Mouse (Mus musculus) midbrain, embryonic 14.5 days (tissue): ENCODE results near the gene Aqp11. TPM values are rescaled to one million over a fixed set of nuclear protein-coding genes. Genes with fewer than 3 reads are reported as not detected.

Source experiments
- ATAC-seq: fragments of 200-750 bp; cut with Nextera tagmentation; 2 replicates; pipeline ENCODE4 v1.8.0; 2017; ENCODE audit warnings: moderate number of reproducible peaks, moderate library complexity; ENCODE audit not compliant: low FRiP score, low TSS enrichment
- DNase-seq: peaks from one replicate; pipeline ENCODE4 v3.0.0-alpha.2; 2015
- H3K27ac ChIP-seq: fragments of 300-500 bp; sonication (generic); replicated peaks from 2 replicates; pipeline ENCODE4 v1.5.1; 2014; ENCODE audit warnings: mild to moderate bottlenecking, low read depth, low read length, moderate library complexity
- H3K27me3 ChIP-seq: fragments of 300-500 bp; sonication (generic); 2 replicates; pipeline ENCODE4 v1.6.1; 2014; ENCODE audit warnings: low read length, control low read depth, mixed read lengths; ENCODE audit not compliant: control insufficient read depth, insufficient read depth
- H3K36me3 ChIP-seq: fragments of 300-500 bp; sonication (generic); 2 replicates; pipeline ENCODE4 v1.6.1; 2014; ENCODE audit warnings: low read length, control low read depth; ENCODE audit not compliant: control insufficient read depth, insufficient read depth
- H3K4me1 ChIP-seq: fragments of 300-500 bp; sonication (generic); 2 replicates; pipeline ENCODE4 v1.6.1; 2014; ENCODE audit warnings: mild to moderate bottlenecking, antibody characterized with exemption, low read length, control low read depth; ENCODE audit not compliant: control insufficient read depth, insufficient read depth
- H3K4me2 ChIP-seq: fragments of 300-500 bp; sonication (generic); 2 replicates; pipeline ENCODE4 v1.6.1; 2014; ENCODE audit warnings: mild to moderate bottlenecking, low read length, moderate library complexity
- H3K4me3 ChIP-seq: fragments of 300-500 bp; sonication (generic); replicated peaks from 2 replicates; pipeline ENCODE4 v1.5.1; 2014; ENCODE audit warnings: low read depth, low read length
- H3K9ac ChIP-seq: fragments of 300-500 bp; sonication (generic); replicated peaks from 2 replicates; pipeline ENCODE4 v1.6.1; 2014; ENCODE audit warnings: mild to moderate bottlenecking, low read length, moderate library complexity
- H3K9me3 ChIP-seq: fragments of 300-500 bp; sonication (generic); 2 replicates; pipeline ENCODE4 v1.6.1; 2016; ENCODE audit warnings: low read length, control low read depth, mixed read lengths; ENCODE audit not compliant: control insufficient read depth
- WGBS: fragments of 180-500 bp; shearing (Covaris S2); extraction: QIAGEN DNeasy Blood & Tissue Kit; methylation state at CpG from one replicate; pipeline ENCODE4 v1.1.7; 2014; 5-methylcytosine and 5-hydroxymethylcytosine counted together
- polyA plus RNA-seq: library from polyadenylated mRNA; unstranded; fragments of >200 nt; fragmentation: Nextera tagmentation; extraction: Ambion mirVana; gene quantifications from 2 replicates; pipeline ENCODE4 v1.2.1, GENCODE M21; 2014

Gene Aqp11
- polyA plus RNA-seq, 1 experiment from 2014 or later: 18.5 TPM

DNA sequence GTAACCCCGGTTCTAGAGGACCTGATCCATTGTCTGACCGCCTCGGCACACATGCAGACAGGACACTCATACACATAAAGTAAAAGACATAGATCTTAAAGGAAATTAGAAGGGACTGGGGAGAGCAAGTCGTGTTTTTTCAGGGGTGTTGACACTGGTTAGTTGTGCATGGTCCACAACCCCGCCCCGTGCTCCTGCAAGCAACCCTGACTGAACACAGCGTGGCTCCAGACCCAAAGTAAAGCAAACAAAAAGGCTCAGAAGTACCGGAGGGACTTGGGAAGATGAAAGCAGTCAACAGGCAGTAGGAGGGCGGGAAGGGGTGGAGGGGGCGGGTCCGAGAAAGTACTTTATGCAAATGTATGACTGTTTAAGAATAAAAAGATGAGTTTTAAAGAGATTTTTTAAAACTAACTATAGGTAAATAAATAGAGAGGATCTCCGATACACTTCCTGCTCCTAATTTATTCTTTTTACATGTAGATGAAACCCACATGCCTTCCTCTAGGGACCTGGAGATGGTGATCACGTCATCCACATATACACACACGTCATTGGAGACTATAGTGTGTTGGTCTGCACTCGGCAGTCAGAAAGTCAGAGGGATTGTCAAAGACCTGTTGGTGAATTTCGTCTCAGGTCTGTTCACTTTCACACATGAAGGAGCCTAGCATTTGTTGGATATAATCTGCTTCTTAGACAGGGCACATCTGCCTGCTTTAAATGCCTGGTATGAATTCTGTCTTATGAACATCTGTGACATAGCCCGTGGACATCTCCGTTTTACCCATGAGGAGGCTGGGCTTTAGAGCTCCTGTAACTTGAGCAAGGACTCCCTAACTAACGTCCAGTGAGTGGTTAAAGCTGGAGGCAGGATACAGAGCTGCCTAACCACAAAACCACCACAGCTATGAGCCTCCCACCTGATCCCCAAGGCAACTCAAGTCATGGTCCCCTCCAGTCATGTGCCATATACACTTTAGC lies 11.4 kb upstream of the Aqp11 start:
- Histone ChIP-seq H3K4me3 (no peak overlapping the region), H3K4me1 (no peaks in the 10 kb centered on the region), H3K9ac (no peak overlapping the region), H3K4me2 (peak overlapping the region; percentile 28), H3K36me3 (no peaks in the 10 kb centered on the region), H3K27ac (no peak overlapping the region), H3K9me3 (no peaks in the 10 kb centered on the region), H3K27me3 (no peaks in the 10 kb centered on the region)
- DNase-seq: no peak
- WGBS: 23% methylated on average over 19 of the region's 19 CpGs
- peak; percentile 28; the same call in 1 of the 2 replicates for ATAC-seq

DNA sequence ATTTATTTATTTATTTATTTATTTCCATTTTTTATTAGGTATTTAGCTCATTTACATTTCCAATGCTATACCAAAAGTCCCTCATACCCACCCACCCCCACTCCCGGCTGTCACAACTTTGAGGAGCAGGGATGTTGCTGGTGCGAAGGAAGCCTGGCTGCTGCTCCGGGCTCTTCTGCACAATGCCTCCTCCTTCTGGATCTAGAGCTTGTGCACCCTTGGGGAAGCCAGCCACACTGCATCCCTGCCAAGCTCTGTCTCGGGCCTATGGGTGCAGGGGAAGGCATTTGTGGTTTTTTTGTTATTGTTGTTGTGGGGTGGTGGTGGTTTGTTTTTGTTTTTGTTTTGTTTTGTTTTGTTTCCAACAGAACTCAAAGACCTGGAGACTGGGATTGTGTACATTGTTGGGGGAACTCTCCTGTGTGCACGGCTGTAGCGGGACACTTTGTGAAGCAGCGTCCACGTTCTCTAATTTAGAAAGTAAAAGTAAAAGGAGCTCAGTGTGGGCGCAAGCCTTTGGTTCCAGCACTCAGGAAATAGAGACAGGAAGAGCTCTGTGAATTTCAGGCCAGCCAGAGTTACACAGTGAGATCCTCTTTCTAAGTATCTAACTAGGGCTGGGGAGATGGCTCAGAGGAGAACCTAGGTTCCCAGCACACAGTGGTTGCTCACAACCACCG lies 10.6 kb upstream of the Aqp11 start:
- H3K36me3 ChIP-seq: no peaks in the 10 kb centered on the region
- no peak overlapping the region for H3K4me3 ChIP-seq
- H3K4me1 ChIP-seq: no peaks in the 10 kb centered on the region
- peak overlapping the region; percentile 28 for H3K4me2 ChIP-seq
- WGBS: 58% methylated on average over 10 of the region's 10 CpGs
- H3K27me3 ChIP-seq: no peaks in the 10 kb centered on the region
- no peak overlapping the region for H3K27ac ChIP-seq
- no peak overlapping the region for H3K9ac ChIP-seq
- no peaks in the 10 kb centered on the region for H3K9me3 ChIP-seq
- ATAC-seq: 0 out of 2 replicates have a peak, but pooled peaks have one; percentile 14
- no peak for DNase-seq

DNA sequence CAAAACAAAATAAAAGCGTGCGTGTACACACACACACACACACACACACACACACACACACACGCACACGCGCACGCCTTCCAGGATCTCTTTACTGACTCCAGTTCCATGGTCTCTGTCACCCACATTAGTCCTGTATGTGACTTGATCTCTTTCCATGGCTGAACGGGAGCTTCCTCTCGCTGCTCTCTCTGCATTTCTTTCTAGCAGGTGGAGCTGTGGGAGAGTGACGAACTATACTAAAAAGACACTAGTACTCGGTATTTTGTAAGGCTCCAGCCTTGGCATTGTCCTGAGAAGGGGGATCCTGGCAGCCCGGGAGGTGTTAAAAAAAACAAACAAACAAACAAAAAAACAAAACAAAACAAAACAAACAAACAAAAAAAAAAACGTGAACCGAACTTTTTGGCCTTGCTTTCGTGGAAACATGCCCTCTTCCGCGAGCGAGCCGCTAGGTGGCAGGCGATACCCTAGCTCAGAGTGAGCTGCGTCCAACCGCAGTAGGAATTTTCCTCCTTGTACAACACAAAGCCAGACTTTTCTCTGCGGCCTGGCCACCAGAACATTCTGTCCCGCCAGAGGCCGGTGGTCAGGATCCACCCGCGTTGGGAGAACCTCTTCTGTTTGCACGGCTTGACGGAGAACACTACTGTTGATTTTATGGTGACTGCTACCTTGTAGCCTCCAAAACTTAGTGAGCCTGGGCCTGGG lies 9.9 kb upstream of the Aqp11 start:
- WGBS: 26% methylated on average over 28 of the region's 28 CpGs
- H3K9ac ChIP-seq: no peak overlapping the region
- H3K27me3 ChIP-seq: no peaks in the 10 kb centered on the region
- no peaks in the 10 kb centered on the region for H3K9me3 ChIP-seq
- peak overlapping the region; percentile 30; the same call in 1 of the 2 replicates for H3K4me2 ChIP-seq
- no peaks in the 10 kb centered on the region for H3K4me1 ChIP-seq
- H3K36me3 ChIP-seq: no peaks in the 10 kb centered on the region
- ATAC-seq (peak; percentile 77; the same call in 1 of the 2 replicates), DNase-seq (peak; percentile 91)
- no peak overlapping the region for H3K4me3 ChIP-seq
- H3K27ac ChIP-seq: no peak overlapping the region

DNA sequence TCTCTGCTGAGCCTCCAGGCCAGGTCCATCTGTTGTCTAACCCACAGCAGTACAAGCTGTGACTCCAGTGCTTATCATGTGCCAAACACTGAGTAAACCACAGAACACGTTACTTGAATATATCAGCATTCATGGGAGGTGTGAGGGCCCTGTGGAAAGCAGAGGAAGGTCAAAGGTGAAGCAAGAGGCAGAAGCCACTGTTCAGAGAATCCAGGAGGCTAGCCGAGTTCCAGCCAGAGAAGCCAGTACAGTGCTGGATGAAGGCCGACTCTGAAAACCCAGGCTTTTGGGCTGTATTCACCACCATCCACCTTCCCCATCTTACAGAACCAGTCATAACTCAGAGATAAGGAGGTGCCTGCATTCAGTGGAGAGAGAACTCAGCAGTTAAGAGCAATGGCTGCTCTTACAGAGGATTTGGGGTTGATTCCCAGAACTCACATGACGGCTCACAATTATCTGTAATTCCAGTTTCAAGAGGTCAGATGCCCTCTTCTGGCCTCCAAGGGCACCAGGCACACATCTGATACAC lies 9.2 kb upstream of the Aqp11 start:
- H3K4me1 ChIP-seq: no peaks in the 10 kb centered on the region
- no peak overlapping the region for H3K9ac ChIP-seq
- WGBS: 65% methylated on average over 4 of the region's 4 CpGs
- H3K4me3 ChIP-seq: no peak overlapping the region
- no peak overlapping the region for H3K4me2 ChIP-seq
- DNase-seq: no peak
- H3K9me3 ChIP-seq: no peaks in the 10 kb centered on the region
- no peak for ATAC-seq
- no peak overlapping the region for H3K27ac ChIP-seq
- H3K27me3 ChIP-seq: no peaks in the 10 kb centered on the region
- H3K36me3 ChIP-seq: no peaks in the 10 kb centered on the region

DNA sequence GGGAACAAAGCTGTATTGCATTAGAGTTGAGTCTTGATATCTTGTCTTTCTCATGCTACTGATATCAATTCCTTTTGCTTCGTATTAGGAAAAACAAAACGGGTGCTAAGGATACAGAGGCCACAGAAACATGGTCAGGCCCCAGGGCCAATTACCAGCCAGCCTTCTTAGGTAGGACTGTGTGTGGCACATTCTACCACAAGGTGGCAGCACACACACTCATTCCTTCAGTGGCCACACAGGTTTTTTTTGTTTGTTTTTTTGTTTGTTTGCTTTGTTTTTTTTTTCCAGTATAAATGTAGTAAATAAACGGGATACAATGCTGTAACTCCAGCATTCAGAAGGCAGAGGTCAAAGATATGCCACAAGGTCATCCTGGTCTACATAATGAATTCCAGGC lies 7.2 kb upstream of the Aqp11 start:
- Histone ChIP-seq H3K27ac (no peak overlapping the region), H3K9me3 (no peaks in the 10 kb centered on the region), H3K4me1 (no peaks in the 10 kb centered on the region), H3K36me3 (no peaks in the 10 kb centered on the region), H3K4me3 (no peak overlapping the region), H3K4me2 (no peak overlapping the region), H3K27me3 (no peaks in the 10 kb centered on the region), H3K9ac (no peak overlapping the region)
- DNase-seq (peak; percentile 89), ATAC-seq (no peak)
- 16% methylated on average over 3 of the region's 3 CpGs for WGBS

DNA sequence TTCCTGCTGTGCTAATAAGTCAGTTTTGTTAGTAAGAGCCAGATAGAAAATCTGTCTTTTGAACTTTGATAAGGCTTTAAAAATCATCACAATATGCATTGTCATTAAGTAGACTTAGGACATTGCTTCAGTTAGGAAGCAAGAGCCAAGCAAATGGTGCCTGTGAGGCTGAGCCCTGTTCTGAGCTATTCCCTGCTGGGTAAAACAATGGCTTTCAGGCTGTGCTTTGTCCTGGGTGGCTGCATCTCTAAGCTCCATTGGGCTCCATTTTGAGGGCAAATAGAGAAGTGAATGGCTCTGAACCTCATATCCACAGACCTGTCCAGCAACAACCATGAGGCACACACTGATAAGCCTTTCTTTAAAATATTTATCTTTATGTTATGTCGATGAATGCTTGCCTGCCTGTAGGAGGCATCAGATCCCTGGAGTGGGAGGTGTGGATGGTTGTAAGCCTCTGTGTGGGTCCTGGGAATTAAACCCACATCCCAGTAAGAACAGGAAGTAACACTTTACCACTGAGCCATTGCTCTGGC lies 3.7 kb upstream of the Aqp11 start:
- Histone ChIP-seq H3K4me2 (no peak overlapping the region), H3K27ac (no peak overlapping the region), H3K4me3 (no peak overlapping the region), H3K9me3 (no peaks in the 10 kb centered on the region), H3K36me3 (no peaks in the 10 kb centered on the region), H3K27me3 (no peaks in the 10 kb centered on the region), H3K4me1 (no peaks in the 10 kb centered on the region; the same call in 1 of the 2 replicates), H3K9ac (no peak overlapping the region)
- DNase-seq (no peak), ATAC-seq (no peak)
- WGBS: 4% methylated on average over 1 of the region's 1 CpGs

DNA sequence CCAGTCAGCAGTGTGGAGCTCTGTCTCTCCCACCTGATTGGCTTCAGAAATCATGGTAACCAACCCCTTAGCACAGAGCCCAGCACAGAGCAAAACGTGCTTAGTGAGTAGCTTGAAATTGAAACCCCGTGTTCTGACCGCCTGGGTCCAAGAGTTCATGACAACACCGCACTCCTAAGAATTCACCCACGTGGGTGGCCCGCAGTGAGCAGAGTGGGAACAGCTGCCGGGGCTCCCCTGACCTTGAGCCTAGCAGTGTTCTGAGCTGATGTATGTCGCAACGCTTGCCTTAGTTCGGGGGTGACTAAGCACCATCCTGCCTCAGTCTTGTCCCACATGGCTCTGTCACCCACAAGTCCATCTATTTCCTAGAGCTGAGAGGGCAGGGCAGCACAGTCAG lies 2.9 kb upstream of the Aqp11 start:
- Histone ChIP-seq H3K36me3 (no peaks in the 10 kb centered on the region), H3K9ac (no peak overlapping the region), H3K9me3 (no peaks in the 10 kb centered on the region), H3K4me3 (no peak overlapping the region), H3K27ac (no peak overlapping the region), H3K4me2 (no peak overlapping the region), H3K4me1 (no peaks in the 10 kb centered on the region; the same call in 1 of the 2 replicates), H3K27me3 (no peaks in the 10 kb centered on the region)
- no peak for ATAC-seq
- 42% methylated on average over 10 of the region's 10 CpGs for WGBS
- DNase-seq: no peak

- DNase-seq (peak; percentile 26), ATAC-seq (no peak; the same call in 1 of the 2 replicates)
- H3K27ac ChIP-seq: no peak overlapping the region
Measured at GRCm38 (mm10) chr7:97737256-97737637, 842 bp downstream of the Aqp11 start.

More at GRCm38 (mm10) chr7:97737256-97737637, 842 bp downstream of the Aqp11 start:
- 5% methylated on average over 12 of the region's 12 CpGs for WGBS
- H3K9me3 ChIP-seq: no peaks in the 10 kb centered on the region
- no peaks in the 10 kb centered on the region for H3K36me3 ChIP-seq
- no peaks in the 10 kb centered on the region; the same call in 1 of the 2 replicates for H3K4me1 ChIP-seq
- H3K4me2 ChIP-seq: peak overlapping the region; percentile 96
- H3K4me3 ChIP-seq: peak overlapping the region; percentile 63
- no peaks in the 10 kb centered on the region for H3K27me3 ChIP-seq
- H3K9ac ChIP-seq: peak overlapping the region; percentile 78
